Mouse (Mus musculus): Measurements from ENCODE around the gene Plekhs1. TPM values are rescaled to one million over a fixed set of nuclear protein-coding genes. Genes with fewer than 3 reads are reported as not detected.

Gene Plekhs1
- polyA plus RNA-seq (2014; fragmentation: Illumina TruSeq; extraction: RNeasy Lipid Tissue Mini Kit (QIAGEN cat#74804); ENCODE audit: low read depth, low replicate concordance) = 10.5 TPM

DNA sequence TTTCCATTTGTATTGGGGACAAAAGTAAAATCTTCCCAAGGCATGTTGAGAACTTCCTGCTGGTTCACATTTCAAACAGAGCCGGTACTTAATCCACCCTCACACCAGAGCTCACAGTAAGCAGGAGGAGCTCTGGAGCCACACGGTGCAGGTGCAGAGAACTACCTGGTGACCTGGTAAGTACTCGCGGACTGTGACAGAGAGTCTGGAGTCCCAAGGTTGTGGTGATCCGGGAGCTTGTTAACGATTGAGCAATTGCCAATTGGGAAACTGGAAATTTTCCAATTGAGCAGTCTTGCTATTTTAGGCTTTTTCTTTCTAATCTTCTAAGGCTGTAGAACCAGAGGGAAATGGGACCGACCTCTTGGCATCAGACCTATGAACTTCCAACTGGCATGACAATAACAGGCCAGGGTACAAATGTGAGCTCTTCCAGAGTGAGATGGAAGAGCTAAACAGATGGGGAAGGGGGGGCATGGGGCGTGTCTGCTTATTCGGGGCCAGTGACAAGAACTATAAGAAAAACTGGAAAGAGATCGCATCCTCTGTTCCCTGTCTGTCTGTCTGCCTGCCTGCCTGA lies at the start of gene Plekhs1:
TSS of gene Plekhs1 (plus strand) at position 119 of the 580 bp plus-strand sequence.

Other genes starting within 250 kb of the Plekhs1 start
- gene Habp2, start 174.5 kb upstream of the Plekhs1 start, polyA plus RNA-seq (2014; fragmentation: Illumina TruSeq; extraction: RNeasy Lipid Tissue Mini Kit (QIAGEN cat#74804); ENCODE audit: low read depth, low replicate concordance) = 1.3 TPM
- gene Nrap, start 71.6 kb upstream of the Plekhs1 start, polyA plus RNA-seq (2014; fragmentation: Illumina TruSeq; extraction: RNeasy Lipid Tissue Mini Kit (QIAGEN cat#74804); ENCODE audit: low read depth, low replicate concordance) = 1.1 TPM
- gene Casp7, start 64.5 kb upstream of the Plekhs1 start, polyA plus RNA-seq (2014; fragmentation: Illumina TruSeq; extraction: RNeasy Lipid Tissue Mini Kit (QIAGEN cat#74804); ENCODE audit: low read depth, low replicate concordance) = 18.1 TPM
- 10.9 TPM for gene Dclre1a, start 86.6 kb downstream of the Plekhs1 start, polyA plus RNA-seq (2014; fragmentation: Illumina TruSeq; extraction: RNeasy Lipid Tissue Mini Kit (QIAGEN cat#74804); ENCODE audit: low read depth, low replicate concordance)
- gene Nhlrc2, start 86.6 kb downstream of the Plekhs1 start, polyA plus RNA-seq (2014; fragmentation: Illumina TruSeq; extraction: RNeasy Lipid Tissue Mini Kit (QIAGEN cat#74804); ENCODE audit: low read depth, low replicate concordance) = 10.7 TPM

Data from adipose tissue, adult 10 weeks (tissue).